Mouse (Mus musculus): ENCODE measurements at regions not wholly inside any gene's neighbourhood (a gene's known extent, or its start where the extent isn't known, plus 50 kb on each side); places are given as distances from the start of the nearest gene placed in this dataset.
A peak's percentile ranks its signal among the peaks of the same experiment; 100 is the strongest.
"Not testable (repeated sequence)": the region's sequence is repeated elsewhere in the genome, so short reads cannot be mapped to it uniquely, and the experiment has no call there.

- DNase-seq (ENCODE audit: low read depth, low spot score): no peak
Measured at GRCm38 (mm10) chr14:48852061-48852460, 178.4 kb upstream of the Otx2 start.

DNA sequence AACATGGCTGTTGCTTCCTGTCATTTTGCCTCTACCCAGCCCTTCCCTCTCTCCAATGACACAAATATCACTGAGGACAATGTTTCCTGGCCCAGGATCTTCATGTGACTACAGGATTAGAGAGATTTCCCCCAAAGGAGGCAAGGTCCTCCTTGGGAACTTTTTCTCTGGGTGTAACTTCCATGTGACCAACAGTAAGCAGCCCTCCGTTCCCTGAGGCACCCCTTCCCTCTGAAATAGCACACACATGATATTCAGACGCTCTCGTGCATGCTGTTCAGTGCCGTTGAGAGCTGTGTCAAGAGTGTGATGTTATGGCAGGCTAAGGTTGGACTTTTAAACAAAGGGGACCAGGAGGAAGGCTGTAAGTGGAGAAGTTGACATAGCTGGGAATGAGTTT, 169.2 kb upstream of the Otx2 start:
- DNase-seq (ENCODE audit: low read depth, low spot score): no peak

DNA sequence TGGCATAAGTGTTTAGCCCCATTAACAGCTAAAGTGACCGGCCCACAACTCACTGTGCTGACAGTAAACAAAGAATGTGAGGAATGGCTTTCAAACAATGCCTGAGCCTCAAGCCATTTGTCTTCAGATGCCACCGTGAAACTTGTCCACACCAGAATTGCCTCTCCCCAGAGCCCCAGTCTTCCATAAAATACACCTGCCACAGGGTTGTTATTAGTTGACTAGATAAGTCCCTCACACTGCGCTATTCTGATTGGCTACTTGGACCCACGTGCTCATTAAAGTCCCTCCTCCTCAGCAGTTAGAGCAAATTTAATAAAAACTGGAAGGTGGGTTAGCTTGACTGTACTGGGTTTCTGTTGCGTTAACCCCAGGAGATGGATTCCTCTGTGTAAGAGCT, 167.7 kb upstream of the Otx2 start:
- peak; percentile 70 for DNase-seq (ENCODE audit: low read depth, low spot score)

- no peak for DNase-seq (ENCODE audit: low read depth, low spot score)
Measured at GRCm38 (mm10) chr14:48837181-48837580, 163.6 kb upstream of the Otx2 start.

DNA sequence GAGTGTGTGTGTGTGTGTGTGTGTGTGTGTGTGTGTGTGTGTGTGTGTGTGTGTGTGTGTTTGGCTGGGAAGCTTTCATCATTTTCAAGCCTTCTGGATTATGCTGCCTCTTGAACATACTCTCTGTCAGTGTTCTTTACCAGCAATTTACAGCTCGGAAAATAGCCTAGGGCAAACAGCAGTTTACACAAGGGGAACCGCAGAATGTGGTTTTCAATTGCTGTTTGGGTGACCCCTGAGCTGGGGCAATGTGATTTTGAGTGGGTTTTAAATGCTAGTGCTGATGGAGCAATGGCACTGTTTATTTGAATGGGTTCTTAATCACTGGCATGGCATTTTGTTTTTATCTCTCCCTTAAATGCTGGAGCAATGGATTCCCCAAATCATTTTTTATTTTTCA, 162.5 kb upstream of the Otx2 start:
- DNase-seq (ENCODE audit: low read depth, low spot score): no peak

DNA sequence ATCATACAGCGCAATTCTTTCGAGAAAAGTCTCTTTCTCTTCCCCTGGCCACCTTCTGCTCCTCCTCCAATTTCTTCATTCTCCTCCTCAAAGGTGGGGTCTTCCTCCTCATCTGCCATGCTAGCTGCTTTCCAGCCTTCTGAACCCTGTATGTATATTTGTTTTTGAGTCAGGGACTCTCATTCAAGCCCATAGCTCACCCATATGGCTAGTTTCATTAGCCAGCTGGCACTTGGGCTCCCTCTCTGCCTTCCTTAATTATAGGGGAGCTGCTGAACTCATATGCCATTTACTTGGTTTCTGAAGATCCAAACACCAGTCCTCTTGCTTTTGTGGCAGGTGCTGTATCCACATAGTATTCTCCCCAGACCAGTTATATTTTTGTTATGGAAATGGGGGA, 160.8 kb upstream of the Otx2 start:
- DNase-seq (ENCODE audit: low read depth, low spot score): no peak

GRCm38 (mm10) chr14:48826421-48826820, 152.8 kb upstream of the Otx2 start:
- DNase-seq (ENCODE audit: low read depth, low spot score): no peak

- no peak for DNase-seq (ENCODE audit: low read depth, low spot score)
Measured at GRCm38 (mm10) chr14:48824375-48824774, 150.8 kb upstream of the Otx2 start.

DNA sequence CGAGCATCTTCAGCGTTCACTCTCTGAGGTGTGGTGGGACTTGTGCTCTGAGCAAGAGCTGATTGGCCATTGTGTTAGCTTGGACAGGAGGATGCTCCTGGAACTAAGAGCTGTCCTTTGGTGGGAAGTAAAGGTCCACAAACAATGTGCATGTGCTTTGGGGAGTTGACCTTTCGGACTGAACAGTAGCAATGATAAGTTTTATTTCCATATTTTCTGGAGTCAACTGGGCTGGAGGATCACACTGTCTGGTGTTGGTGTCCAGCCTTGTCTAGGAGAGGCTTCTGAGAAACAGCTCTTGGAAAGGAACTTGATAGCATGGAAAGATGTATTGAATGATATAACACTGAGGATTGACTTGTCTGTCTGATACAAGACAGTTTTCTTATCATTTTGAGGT, 142.3 kb upstream of the Otx2 start:
- no peak for DNase-seq (ENCODE audit: low read depth, low spot score)

DNA sequence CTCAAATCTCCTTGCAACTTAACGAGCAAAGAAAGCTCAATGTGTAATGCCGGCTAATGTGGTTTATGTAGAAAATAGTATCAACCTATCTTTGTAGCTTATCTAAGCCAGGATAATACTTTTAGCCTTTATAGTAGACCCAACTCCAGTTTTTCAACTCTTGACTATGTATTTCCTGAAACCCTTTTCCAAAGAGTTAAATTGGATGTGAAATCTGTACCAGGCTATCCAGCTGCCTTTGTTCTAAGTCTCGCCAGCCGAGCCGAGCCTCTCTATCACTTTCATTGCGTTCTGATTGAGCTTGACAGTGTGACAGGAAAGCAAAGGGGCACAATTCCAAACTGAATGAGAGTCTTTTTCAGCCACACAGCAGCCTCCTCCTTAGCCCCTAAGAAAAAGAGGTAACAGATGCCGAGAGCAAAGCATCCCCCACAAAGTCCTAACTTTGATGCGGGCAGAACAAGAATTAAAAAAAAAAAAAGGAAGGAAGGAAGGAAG, 141.7 kb upstream of the Otx2 start:
- no peak for DNase-seq (ENCODE audit: low read depth, low spot score)

DNA sequence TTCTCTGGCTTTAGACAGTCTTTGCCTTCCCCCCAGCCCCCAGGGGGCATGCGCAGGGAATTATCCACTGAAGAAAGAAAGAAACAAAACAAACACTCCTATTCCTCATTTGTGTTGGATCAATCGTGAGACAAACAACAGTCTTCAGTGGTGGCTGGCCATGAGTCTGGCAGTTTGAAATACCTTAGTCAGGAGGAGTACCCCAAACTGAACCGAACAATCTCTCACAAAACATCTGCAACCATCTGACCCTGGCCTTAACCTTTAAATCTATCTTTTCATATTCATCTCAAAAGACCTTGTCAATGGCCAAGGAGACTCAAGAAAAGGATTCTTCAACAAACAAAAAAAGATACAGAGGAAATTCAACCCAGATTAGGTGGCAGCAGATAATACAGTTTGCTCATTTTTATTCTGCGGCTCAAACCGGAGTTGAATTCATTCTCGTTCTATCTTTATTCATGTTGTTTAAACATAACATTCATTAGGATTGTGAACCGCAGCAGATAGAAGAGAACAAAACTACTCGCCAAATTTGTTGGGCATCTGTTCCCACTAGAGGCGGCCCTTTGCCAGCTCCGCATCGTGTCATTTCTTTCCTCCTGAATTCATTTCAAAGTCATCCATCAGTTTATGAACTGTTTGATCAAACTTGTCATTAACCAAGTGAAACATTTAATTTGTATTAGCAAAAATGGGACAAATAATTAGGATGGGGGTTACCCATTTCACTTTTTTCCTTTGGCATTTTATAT, 139.3 kb upstream of the Otx2 start:
- DNase-seq (ENCODE audit: low read depth, low spot score): peak; percentile 16

DNA sequence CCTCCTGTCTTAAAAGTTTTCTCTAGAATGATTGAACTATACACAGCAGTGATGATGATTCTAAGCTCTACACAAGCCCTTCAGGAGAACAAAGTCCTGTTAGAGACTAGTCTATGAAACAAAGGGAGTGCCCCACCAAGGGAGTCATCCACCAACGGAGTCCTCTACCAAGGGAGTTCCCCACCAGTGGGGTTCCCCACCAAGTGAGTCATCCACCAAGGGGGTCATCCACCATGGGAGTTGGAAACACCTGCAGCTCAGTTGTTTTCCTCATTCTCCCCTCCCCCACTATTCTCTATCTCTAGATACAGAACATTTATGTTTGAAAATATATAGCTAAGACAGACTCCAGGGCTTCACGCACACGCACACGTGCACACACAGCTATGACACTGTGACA, 130.5 kb upstream of the Otx2 start:
- no peak for DNase-seq (ENCODE audit: low read depth, low spot score)

- no peak for DNase-seq (ENCODE audit: low read depth, low spot score)
Measured at GRCm38 (mm10) chr14:48801283-48801682, 127.7 kb upstream of the Otx2 start.

DNA sequence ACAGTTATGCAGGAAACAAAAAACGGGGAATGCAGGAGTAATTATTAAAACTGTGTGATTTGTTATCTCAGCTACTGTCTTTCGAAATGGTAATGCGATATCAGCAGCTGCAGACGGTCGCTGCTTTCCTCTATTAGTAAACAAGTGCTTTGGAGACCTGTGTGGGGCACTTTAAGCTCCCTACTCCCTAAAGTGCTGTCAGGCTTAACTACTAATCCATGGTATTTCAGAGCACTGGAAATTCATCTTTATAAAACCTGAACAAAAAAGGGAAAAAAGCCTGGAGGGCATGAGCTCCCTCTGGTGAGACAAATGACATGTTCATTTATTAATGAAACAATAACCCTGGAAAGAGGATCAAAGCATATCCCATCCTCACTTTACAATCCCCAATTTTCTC, 127.2 kb upstream of the Otx2 start:
- no peak for DNase-seq (ENCODE audit: low read depth, low spot score)

GRCm38 (mm10) chr14:48800100-48800449, 126.5 kb upstream of the Otx2 start:
- no peak for DNase-seq (ENCODE audit: low read depth, low spot score)

DNA sequence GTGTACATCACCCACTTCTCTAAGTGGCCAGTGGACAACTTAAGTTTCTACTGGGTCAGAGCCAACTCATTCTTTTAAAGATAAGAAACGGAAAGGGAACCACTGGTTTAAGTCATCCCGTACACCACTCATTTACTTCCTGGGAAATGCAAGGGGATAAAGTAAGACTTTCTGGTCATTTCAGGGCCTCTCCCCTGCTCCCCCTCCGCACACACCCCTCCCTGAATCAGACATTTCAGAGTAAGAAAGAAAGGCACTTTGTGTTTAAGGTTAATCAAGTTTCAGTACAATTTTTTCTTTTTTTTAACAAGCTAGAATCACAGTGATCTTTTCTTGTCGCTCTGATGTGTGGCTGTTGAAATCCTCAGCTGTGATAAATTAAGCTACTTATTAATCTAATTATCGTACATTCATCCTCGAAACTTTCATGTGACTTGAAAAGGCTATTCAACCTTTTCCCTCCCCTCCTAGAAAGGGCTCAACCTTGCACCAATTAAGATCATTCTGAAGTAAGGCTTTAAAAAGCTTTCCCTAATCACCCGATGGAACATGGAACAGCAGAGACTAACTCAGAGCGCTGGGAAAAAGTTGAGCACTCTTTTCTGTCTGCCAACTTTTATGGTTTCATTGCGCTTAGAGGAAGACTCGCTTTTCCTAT, 126.0 kb upstream of the Otx2 start:
- DNase-seq (ENCODE audit: low read depth, low spot score): no peak

- DNase-seq (ENCODE audit: low read depth, low spot score): no peak
Measured at GRCm38 (mm10) chr14:48791507-48791906, 117.9 kb upstream of the Otx2 start.

GRCm38 (mm10) chr14:48779327-48779726, 105.7 kb upstream of the Otx2 start:
- peak; percentile 51 for DNase-seq (ENCODE audit: low read depth, low spot score)

DNA sequence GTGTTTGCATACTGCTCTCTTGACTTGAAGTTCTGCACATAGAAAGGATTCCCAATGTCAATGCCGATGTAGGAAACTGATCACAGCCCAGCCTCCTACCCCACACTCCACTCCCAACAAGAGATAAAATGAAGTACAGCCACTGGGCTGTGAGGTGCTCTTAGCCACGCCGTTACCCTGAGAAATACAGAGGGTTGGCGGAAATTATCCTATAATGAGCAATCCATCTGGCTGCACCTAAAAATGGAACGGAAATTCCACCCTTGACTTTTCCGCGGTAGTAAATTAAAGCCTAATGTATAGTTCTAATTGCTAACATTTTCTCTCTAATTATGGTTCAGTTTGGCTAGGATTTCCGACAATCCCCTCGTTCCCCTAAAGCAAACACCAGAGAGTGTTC, 97.2 kb upstream of the Otx2 start:
- DNase-seq (ENCODE audit: low read depth, low spot score): no peak

DNA sequence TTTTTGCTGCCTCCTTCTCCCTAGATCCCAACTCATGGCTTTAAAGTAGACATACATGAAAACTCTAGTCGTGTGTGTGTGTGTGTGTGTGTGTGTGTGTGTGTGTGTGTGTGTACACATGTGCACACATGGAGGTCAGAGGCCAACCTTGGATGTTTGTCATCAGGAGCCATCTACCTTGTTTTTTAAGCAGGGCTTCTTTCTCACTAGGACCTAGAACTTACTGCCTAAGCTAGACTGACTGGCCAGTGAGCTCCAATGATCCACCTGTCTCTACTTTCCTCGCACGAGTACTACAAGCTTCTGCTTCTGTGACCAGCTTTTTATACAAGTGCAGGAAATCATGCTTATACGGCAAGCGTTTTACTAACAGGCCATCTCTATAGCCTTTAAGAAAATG, 89.1 kb upstream of the Otx2 start:
- DNase-seq (ENCODE audit: low read depth, low spot score): no peak

DNA sequence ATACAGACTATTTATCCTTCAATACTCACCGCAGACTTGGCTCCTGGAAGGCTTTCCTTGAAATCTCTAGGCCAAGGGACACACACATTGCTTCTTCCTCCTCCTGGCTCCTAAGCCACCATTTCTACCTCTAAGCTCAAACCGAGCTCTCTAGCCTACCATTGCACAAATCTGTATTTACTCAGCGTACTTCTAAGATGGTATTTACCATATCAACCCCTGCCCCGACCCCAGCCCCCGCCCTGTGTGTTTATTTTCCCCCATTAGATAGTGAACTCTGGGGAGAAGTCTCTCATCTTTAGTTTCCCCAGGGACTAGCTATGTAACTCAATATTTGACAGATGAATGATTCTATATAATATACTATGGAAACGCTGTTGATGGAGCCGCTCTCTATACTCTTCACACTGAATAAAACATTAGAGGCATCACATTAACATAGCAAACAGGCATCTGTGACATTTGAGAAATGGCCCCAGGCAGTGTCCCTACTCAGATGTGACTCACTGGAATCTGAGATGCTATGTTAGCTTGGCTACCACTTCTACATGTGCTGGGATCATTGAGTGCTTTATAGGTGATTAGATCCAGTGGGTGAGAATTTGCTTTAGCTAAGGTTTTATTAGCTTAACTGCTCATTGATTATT, 87.5 kb upstream of the Otx2 start:
- DNase-seq (ENCODE audit: low read depth, low spot score): no peak

DNA sequence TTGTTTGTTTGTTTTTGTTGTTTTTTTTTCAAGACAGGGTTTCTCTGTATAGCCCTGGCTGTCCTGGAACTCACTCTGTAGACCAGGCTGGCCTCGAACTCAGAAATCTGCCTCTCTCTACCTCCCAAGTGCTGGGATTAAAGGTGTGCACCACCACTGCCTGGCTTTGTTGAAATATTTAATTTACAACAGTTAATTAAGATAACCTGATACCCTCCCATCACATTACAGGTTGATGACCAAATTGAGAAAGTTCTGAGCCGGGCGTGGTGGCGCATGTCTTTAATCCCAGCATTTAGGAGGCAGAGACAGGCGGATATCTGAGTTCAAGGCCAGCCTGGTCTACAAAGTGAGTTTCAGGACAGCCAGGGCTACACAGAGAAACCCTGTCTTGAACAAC, 81.5 kb upstream of the Otx2 start:
- DNase-seq (ENCODE audit: low read depth, low spot score): not testable (repeated sequence)
